Mouse (Mus musculus): ENCODE measurements around the gene Praf2. TPM values are rescaled to one million over a fixed set of nuclear protein-coding genes. Genes with fewer than 3 reads are reported as not detected.

Praf2 gene
- total and polyA plus RNA-seq, 3 experiments = 19.1 to 60.1 TPM; not detected in 1

- TF ChIP-seq TAL1 (IDR thresholded peaks at IDR 0.05; ENCODE audit: low read length) = no peak
Measured at GRCm38 (mm10) chrX:7692862-7693261, 35.4 kb upstream of the Praf2 start (continued).

GRCm38 (mm10) chrX:7696520-7696919 lies 31.7 kb upstream of the Praf2 start:
- H3K4me3 ChIP-seq (ENCODE audit: control insufficient read depth in 1 of 2, insufficient read depth in 1 of 2, low read depth in 2 of 2, low read length in 2 of 2) = peak overlapping the region; percentile 20 to 38
- DNase-seq (ENCODE audit: low read depth, low spot score) = no peak
- peaks cover 0 to 9% of the 10 kb centered on the region in 2 experiments; a peak in 1 of 4 replicates for H3K4me1 ChIP-seq (ENCODE audit: control insufficient read depth in 1 of 2, insufficient read depth in 2 of 2, low read length in 2 of 2)
- H3K27ac ChIP-seq (ENCODE audit: control insufficient read depth, low read depth, low read length) = no peak overlapping the region
- no peaks in the 10 kb centered on the region for H3K27me3 ChIP-seq (ENCODE audit: control insufficient read depth in 1 of 2, insufficient read depth in 2 of 2, low read length in 2 of 2)
- TF ChIP-seq UBTF (IDR thresholded peaks at IDR 0.05; ENCODE audit: borderline replicate concordance, insufficient read depth, low read depth, low read length) (no peak), POLR2AphosphoS5 (IDR thresholded peaks at IDR 0.05; ENCODE audit: borderline replicate concordance, low read depth, low read length) (no peak), TAL1 (IDR thresholded peaks at IDR 0.05; ENCODE audit: low read length) (no peak), NELFE (IDR thresholded peaks at IDR 0.05; ENCODE audit: low read depth, low read length) (no peak), GATA1 (IDR thresholded peaks at IDR 0.05; ENCODE audit: low read depth, low read length) (no peak), ZKSCAN1 (IDR thresholded peaks at IDR 0.05; ENCODE audit: low read depth, low read length) (no peak), ETS1 (IDR thresholded peaks at IDR 0.05; ENCODE audit: low read depth, low read length) (no peak), JUND (IDR thresholded peaks at IDR 0.05; ENCODE audit: low read depth, low read length) (no peak), CTCF (IDR thresholded peaks at IDR 0.05 in 2 of 3, conservative IDR thresholded peaks at IDR 0.05 in 1 of 3; ENCODE audit: control insufficient read depth in 1 of 3, insufficient read depth in 1 of 3, low read depth in 2 of 3, low read length in 3 of 3, poor library complexity in 1 of 3, severe bottlenecking in 1 of 3) (no peak), KAT2A (conservative IDR thresholded peaks at IDR 0.05; ENCODE audit: low read depth, low read length) (no peak), CHD1 (IDR thresholded peaks at IDR 0.05; ENCODE audit: low read depth, low read length) (no peak), RCOR1 (IDR thresholded peaks at IDR 0.05; ENCODE audit: low read depth, low read length) (no peak), USF2 (IDR thresholded peaks at IDR 0.05; ENCODE audit: borderline replicate concordance in 1 of 2, insufficient read depth in 1 of 2, low read depth in 1 of 2, low read length in 2 of 2) (no peak), CHD2 (IDR thresholded peaks at IDR 0.05; ENCODE audit: low read length) (no peak), RAD21 (IDR thresholded peaks at IDR 0.05; ENCODE audit: low read depth, low read length) (no peak), ZMIZ1 (IDR thresholded peaks at IDR 0.05; ENCODE audit: low read depth, low read length) (no peak), MAZ (IDR thresholded peaks at IDR 0.05; ENCODE audit: low read depth, low read length) (no peak), TCF12 (IDR thresholded peaks at IDR 0.05; ENCODE audit: low read depth, low read length) (no peak), BHLHE40 (IDR thresholded peaks at IDR 0.05; ENCODE audit: borderline replicate concordance, low read depth, low read length) (no peak), POLR2A (IDR thresholded peaks at IDR 0.05; ENCODE audit: control insufficient read depth in 1 of 2, insufficient read depth in 1 of 2, low read depth in 1 of 2, low read length in 2 of 2, poor library complexity in 1 of 2) (no peak)
- H3K9ac ChIP-seq (ENCODE audit: control insufficient read depth, low read depth, low read length, poor library complexity, severe bottlenecking) = peak overlapping the region; percentile 33; the same call in 1 of the 2 replicates
- H3K36me3 ChIP-seq (ENCODE audit: control insufficient read depth in 1 of 2, insufficient read depth in 2 of 2, low read length in 2 of 2) = peaks cover 0 to 6% of the 10 kb centered on the region in 2 experiments; a peak in 2 of 4 replicates
- H3K79me2 ChIP-seq (ENCODE audit: control insufficient read depth, insufficient read depth, low read length, poor library complexity) = peaks cover 23% of the 10 kb centered on the region
- H3K9me3 ChIP-seq (replicated peaks; ENCODE audit: insufficient read depth, low read length) = no peaks in the 10 kb centered on the region
